Mouse (Mus musculus) C2C12 (cell line): ENCODE measurements at regions not wholly inside any gene's neighbourhood (a gene's known extent, or its start where the extent isn't known, plus 50 kb on each side); places are given as distances from the start of the nearest gene placed in this dataset.

Experiments
- CEBPB ChIP-seq: IDR thresholded peaks from one replicate; pipeline ENCODE4 v1.6.1; 2011; ENCODE audit warnings: low read depth, mild to moderate bottlenecking, control low read depth, moderate library complexity
- CTCF ChIP-seq: IDR thresholded peaks from one replicate; pipeline ENCODE4 v1.5.1; 2011; ENCODE audit not compliant: control insufficient read depth, insufficient read depth, insufficient read length
- FOSL1 ChIP-seq: IDR thresholded peaks from one replicate; pipeline ENCODE4 v1.8.0; 2011; ENCODE audit warnings: mild to moderate bottlenecking, low read length; ENCODE audit not compliant: poor library complexity, insufficient read depth, severe bottlenecking
- MYOD1 ChIP-seq: IDR thresholded peaks from one replicate; pipeline ENCODE4 v1.6.1; 2011; ENCODE audit warnings: low read depth; ENCODE audit not compliant: control insufficient read depth, insufficient read length
- MYOG ChIP-seq: IDR thresholded peaks from one replicate; pipeline ENCODE4 v1.6.1; 2011; ENCODE audit not compliant: control insufficient read depth, insufficient read length; ENCODE audit errors: extremely low read depth
- USF1 ChIP-seq: IDR thresholded peaks from one replicate; pipeline ENCODE4 v1.6.1; 2011; ENCODE audit warnings: low read depth, mild to moderate bottlenecking, control low read depth, moderate library complexity

- no peak for TF ChIP-seq CTCF
- no peak for TF ChIP-seq MYOG
- no peak for TF ChIP-seq USF1
- no peak for TF ChIP-seq CEBPB
- TF ChIP-seq FOSL1 = no peak
- TF ChIP-seq MYOD1 = no peak
These were observed 140.1 kb upstream of the Slc7a11 start for GRCm38 (mm10) chr3:50583475-50583874.
